Mouse (Mus musculus) layer of hippocampus, adult 9-10 months (tissue): Measurements from ENCODE around the gene Pnrc2.

Experiments used
- DNase-seq: peaks from one replicate; pipeline ENCODE4 v3.0.0; 2022; ENCODE audit warnings: low spot score

Pnrc2 gene

GRCm38 (mm10) chr4:135873526-135874202 lies at the start of gene Pnrc2:
Pnrc2 (minus strand) TSS chr4:135873850.
- DNase-seq = peak; percentile 80

- DNase-seq = no peak
Measured at GRCm38 (mm10) chr4:135922190-135922589, 48.5 kb upstream of the Pnrc2 start.

DNA sequence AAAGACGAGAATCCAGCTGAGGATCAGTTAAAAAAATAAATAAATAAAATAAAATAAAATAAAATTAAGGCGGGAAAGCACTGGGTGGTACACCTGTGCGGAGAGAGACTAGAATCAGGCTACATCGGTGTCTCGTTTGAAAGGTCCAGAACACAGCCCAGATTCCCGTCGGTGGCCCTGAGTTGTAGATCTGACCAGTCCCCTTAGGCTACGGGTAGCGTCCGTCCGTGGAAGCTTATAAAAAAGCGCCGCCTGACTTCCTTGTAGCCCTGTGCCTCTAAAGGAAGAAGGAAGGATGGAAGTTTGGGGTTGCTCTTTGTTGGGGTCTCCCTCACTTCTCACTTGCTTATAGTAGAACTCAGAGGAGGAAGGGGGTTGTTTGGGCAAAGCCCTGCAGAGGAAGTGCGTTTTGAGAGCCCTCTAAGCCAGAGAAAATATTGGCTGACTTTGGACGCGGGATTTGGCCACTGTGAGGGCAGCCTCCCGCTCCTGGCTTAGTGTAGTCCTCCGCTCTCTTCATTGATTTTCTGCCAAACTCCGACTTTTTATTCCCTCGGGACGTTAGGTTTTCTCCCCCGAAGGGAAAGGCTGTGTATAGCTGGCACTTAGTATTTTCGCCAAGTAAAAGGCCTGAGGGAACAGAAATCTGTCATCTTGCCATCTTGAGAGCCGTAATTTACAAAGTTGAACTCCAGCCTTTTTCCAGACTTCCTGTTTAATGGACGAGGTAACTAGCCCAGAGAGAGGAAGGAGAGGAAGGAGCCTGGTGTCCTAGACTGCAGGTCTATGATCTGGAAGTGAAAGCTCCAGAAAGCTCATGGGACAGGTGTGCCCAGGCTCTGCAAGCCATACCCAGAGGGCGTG lies 47.8 kb upstream of the Pnrc2 start:
- DNase-seq = no peak

GRCm38 (mm10) chr4:135920304-135921241 lies 46.9 kb upstream of the Pnrc2 start, which contains the start of gene Fuca1:
Fuca1 (plus strand) TSS chr4:135920735.
- DNase-seq = peak; percentile 94

DNA sequence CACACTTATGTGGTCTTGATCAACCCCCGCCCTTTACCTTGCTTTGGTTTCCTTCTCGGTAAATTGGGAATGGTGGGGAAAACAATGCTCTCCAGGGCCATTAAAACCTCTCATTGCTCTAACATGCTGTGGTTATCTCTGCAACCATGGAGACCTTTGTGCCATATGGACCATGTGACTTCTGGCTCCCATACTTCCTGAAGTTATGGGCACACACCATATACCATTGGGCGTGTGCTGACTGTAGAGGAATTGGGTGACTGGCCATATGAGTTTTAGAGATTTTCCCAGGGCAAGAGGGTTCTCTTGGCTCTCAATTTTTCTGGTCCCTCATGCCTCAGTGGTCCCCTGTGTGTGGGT lies 45.6 kb upstream of the Pnrc2 start:
- no peak for DNase-seq

GRCm38 (mm10) chr4:135918635-135919279 lies 45.1 kb upstream of the Pnrc2 start:
- DNase-seq = no peak

- DNase-seq = no peak
Measured at GRCm38 (mm10) chr4:135913433-135913832, 39.8 kb upstream of the Pnrc2 start.

GRCm38 (mm10) chr4:135912835-135913234 lies 39.2 kb upstream of the Pnrc2 start:
- no peak for DNase-seq

GRCm38 (mm10) chr4:135912164-135912563 lies 38.5 kb upstream of the Pnrc2 start:
- DNase-seq = no peak

GRCm38 (mm10) chr4:135911531-135911930 lies 37.9 kb upstream of the Pnrc2 start:
- DNase-seq = no peak

- no peak for DNase-seq
Measured at GRCm38 (mm10) chr4:135909326-135910066, 35.8 kb upstream of the Pnrc2 start.

GRCm38 (mm10) chr4:135906633-135907032 lies 33.0 kb upstream of the Pnrc2 start:
- DNase-seq = no peak

DNA sequence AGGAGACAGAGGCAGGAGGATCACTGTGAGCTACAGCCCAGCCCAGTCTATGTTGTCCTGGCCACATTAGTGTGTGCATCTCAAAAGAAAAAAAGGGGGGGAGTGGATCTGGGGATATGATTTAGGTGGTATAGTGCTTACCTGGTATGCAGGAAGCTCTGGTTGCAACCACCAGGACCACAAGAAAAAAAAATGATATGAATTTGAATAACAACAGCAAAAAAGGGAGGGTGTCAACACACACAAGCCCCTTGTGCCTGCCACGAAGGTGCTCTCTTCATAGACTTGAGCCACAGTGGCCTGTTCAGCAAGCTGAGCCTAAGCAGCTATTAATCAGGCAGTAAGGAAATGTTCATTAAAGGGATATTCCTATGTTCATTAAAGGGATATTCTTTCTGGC lies 31.2 kb upstream of the Pnrc2 start:
- DNase-seq = no peak

- no peak for DNase-seq
Measured at GRCm38 (mm10) chr4:135902606-135903242, 29.1 kb upstream of the Pnrc2 start.

- DNase-seq = no peak
Measured at GRCm38 (mm10) chr4:135900008-135900407, 26.4 kb upstream of the Pnrc2 start.

DNA sequence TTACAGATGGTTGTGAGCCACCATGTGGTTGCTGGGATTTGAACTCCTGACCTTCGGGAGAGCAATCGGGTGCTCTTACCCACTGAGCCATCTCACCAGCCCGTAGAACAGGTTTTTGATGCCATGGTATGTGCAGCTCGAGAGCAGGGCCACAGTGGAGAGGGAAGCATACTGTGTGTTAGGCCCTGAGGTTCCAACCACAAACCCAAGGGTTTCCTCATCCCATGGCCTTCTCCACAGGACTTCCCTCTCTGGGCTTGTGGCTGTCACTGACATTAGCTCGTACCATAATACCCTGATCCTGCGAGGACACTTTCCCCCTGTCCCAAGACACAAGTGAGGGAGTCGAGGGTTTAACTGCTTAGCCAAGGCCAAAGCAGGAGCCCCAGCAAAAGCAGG lies 25.4 kb upstream of the Pnrc2 start:
- DNase-seq = no peak

DNA sequence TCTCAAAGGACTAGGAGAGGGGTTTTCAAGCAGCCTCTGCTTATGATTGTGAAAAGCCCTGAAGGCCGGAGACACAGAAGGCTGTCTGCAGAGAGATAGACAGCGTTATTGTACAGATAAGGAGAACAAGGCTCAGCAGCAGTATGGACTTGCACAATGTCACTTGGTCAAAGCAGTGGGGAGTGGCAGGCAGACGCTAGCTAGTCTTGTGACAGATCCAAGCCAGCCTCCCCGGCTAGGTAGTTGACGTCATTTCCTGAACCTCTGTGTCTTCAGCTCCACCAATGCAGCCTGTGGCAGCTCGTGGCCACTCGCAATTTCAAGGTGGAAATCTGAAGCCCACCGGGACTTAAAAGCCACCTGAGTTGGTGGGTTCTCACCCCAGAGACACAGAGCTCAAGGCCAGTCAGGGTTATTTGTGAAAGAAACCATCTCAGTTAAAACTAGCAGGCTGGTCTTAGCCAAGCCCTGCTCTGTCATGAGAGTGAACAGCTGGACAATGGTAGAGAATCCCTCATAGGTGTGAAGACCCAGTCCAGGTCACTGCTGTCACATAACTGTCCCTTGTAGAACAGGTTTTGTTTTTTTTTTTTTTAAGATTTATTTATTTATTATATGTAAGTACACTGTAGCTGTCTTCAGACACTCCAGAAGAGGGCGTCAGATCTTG lies 24.9 kb upstream of the Pnrc2 start:
- DNase-seq = no peak

DNA sequence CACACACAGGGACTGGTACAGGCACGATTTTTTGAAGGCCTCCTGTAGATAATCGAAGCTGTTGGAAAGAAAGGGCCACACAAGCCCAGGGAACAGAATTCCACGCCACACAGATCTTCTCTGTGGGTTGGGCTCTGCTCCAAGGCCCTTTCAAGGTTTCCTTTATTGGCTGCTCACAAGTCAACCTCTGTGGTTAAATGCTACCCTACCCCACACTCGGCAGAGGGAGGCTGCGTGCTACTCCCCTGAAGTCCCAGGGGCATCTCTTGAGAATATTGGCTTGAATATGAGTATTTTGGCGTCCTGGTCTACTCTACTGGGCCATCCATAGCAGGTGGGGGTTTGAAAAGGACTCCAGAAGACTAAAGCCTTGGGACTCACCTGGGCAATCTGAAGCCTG lies 22.5 kb upstream of the Pnrc2 start:
- DNase-seq = no peak

DNA sequence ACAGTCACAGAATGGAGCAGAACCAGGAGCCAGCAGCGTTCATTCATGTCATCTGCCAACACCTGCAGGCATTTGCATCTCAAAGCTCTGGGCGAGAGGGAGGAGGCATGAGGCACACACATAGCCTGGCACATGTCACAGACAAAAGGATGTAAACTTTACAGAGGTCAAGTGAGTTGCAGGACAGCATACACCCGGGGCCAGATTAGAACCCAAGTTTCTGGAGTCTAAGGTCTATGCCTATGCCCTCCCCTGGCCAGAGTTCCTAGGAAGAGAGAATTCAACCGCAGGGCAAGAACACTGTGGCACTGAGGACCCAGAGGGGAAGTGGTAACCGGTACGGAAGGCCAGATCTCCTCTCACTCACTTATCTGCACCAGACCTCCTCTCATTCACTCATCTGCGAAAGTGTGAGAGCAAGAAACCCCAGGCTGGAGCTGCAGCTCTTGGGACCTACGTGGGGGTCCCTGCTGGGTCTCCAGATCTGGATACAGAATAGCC lies 21.5 kb upstream of the Pnrc2 start, which contains the start of gene Cnr2:
TSS of gene Cnr2 (plus strand) at position 324 of the 501 bp plus-strand sequence.
- DNase-seq = no peak

DNA sequence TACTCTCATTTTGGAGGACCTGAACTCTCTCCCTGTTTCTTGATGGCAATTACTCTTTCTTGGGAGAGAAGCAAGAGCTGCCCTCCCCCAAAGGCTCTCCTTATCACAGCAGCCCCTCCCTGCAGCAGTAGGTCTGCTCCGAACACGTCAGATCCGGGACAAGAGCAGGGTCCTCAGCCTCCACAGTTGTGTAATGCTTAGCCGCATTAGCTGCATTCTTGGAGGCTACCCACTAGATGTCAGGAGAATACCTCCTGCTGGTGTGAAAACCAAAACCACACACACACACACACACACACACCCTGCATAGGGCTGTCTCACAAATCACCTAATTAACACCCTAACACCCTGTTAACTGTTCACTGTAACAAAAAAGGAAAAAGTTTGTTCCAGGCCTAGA lies 19.2 kb upstream of the Pnrc2 start:
- DNase-seq = no peak
